Mouse (Mus musculus): ENCODE measurements around the gene Gpc5. TPM values are rescaled to one million over a fixed set of nuclear protein-coding genes. Genes with fewer than 3 reads are reported as not detected.

Gpc5 gene
- polyA plus RNA-seq, 1 experiment, result 3.2 TPM

DNA sequence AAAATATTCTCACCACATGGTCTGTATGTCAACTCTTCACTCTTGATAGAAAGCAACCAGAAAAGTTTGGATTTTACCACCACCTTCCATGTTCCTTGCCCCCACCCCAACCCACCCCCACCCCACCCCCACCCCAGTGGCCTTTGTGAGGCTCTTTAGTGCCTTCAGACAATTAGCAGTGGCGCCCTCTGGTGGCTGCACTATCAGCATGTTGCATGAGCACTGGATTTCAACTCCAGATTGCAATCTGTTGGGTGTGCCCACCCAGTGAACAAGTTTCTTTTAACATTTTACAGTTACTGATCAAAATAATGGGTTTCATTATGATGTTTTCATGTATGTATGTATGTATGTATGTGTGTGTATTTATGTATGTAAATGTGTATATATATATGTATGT lies 279.1 kb downstream of the Gpc5 start:
- no peak for DNase-seq (ENCODE audit: low read depth)
- TF ChIP-seq POLR2A (IDR thresholded peaks at IDR 0.05; ENCODE audit: borderline replicate concordance, extremely low read depth, insufficient read depth, insufficient read length, poor library complexity, severe bottlenecking), result no peak
- peak; percentile 36; the same call in 1 of the 2 replicates for TF ChIP-seq CTCF (IDR thresholded peaks at IDR 0.05; ENCODE audit: borderline replicate concordance, extremely low read depth, insufficient read depth, insufficient read length)

DNA sequence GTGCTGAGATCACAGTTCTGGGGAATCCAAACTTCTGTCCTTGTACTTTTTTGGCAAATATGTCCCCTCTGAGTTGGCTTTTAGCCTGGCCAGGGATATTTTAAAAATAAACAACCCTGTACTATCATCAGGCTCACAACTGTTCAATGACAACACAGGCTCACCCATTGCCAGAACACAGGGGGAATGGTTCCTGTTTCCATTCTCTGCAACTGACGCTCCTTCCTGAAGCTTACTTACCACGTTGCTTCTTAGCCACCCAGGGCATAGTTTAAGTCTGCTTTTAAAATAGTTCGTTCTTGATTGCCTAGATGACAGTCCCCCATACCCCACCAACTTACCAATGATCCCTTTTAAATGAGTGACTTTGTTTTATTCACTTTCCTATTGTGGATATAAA lies 299.8 kb downstream of the Gpc5 start:
- DNase-seq (ENCODE audit: low read depth), result no peak

DNA sequence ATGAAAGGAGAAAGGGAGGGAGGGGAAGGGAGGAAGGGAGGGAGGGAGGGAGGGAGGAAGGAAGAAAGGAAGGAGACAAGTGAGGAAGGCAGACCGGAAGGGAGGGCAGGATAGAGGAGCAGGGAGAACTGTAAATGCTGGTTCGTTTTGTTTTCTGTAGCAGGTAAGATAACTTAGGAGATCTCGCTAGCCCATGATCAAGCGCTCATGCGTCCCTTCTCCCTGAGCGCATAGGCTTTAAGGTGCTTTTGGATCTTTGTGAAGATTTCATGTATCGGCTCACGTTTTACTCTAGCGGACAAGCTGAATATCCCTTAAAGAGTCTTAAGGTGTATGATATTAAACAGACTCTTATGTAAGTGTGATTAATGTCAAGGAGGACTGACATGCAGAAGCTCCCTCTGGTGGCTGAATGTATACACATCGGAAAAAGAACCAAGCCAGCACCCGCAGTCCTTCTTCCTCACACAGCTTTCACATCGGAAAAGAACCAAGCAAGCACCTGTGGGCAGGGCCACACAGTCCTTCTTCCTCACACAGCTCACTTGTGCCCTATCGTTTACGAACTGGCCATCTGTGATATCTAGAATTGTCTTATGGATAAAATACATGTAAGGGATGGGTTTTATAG lies 301.0 kb downstream of the Gpc5 start:
- peak; percentile 65 for TF ChIP-seq CTCF (IDR thresholded peaks at IDR 0.05; ENCODE audit: borderline replicate concordance, extremely low read depth, insufficient read depth, insufficient read length)
- no peak for TF ChIP-seq POLR2A (IDR thresholded peaks at IDR 0.05; ENCODE audit: borderline replicate concordance, extremely low read depth, insufficient read depth, insufficient read length, poor library complexity, severe bottlenecking)
- peak; percentile 82 for DNase-seq (ENCODE audit: low read depth)

More for the DNA sequence above, 299.8 kb downstream of the Gpc5 start:
- TF ChIP-seq CTCF (IDR thresholded peaks at IDR 0.05; ENCODE audit: borderline replicate concordance, extremely low read depth, insufficient read depth, insufficient read length) (no peak), POLR2A (IDR thresholded peaks at IDR 0.05; ENCODE audit: borderline replicate concordance, extremely low read depth, insufficient read depth, insufficient read length, poor library complexity, severe bottlenecking) (no peak)

GRCm38 (mm10) chr14:115406596-115406995 lies 314.6 kb downstream of the Gpc5 start:
- TF ChIP-seq CTCF (IDR thresholded peaks at IDR 0.05; ENCODE audit: borderline replicate concordance, extremely low read depth, insufficient read depth, insufficient read length) (no peak), POLR2A (IDR thresholded peaks at IDR 0.05; ENCODE audit: borderline replicate concordance, extremely low read depth, insufficient read depth, insufficient read length, poor library complexity, severe bottlenecking) (no peak)
- peak; percentile 88 for DNase-seq (ENCODE audit: low read depth)

GRCm38 (mm10) chr14:115407309-115407930 lies 315.4 kb downstream of the Gpc5 start:
- TF ChIP-seq POLR2A (IDR thresholded peaks at IDR 0.05; ENCODE audit: borderline replicate concordance, extremely low read depth, insufficient read depth, insufficient read length, poor library complexity, severe bottlenecking) (no peak), CTCF (IDR thresholded peaks at IDR 0.05; ENCODE audit: borderline replicate concordance, extremely low read depth, insufficient read depth, insufficient read length) (no peak)
- DNase-seq (ENCODE audit: low read depth), result no peak

GRCm38 (mm10) chr14:115410881-115411280 lies 318.9 kb downstream of the Gpc5 start:
- DNase-seq (ENCODE audit: low read depth), result no peak
- TF ChIP-seq CTCF (IDR thresholded peaks at IDR 0.05; ENCODE audit: borderline replicate concordance, extremely low read depth, insufficient read depth, insufficient read length) (no peak), POLR2A (IDR thresholded peaks at IDR 0.05; ENCODE audit: borderline replicate concordance, extremely low read depth, insufficient read depth, insufficient read length, poor library complexity, severe bottlenecking) (no peak)

DNA sequence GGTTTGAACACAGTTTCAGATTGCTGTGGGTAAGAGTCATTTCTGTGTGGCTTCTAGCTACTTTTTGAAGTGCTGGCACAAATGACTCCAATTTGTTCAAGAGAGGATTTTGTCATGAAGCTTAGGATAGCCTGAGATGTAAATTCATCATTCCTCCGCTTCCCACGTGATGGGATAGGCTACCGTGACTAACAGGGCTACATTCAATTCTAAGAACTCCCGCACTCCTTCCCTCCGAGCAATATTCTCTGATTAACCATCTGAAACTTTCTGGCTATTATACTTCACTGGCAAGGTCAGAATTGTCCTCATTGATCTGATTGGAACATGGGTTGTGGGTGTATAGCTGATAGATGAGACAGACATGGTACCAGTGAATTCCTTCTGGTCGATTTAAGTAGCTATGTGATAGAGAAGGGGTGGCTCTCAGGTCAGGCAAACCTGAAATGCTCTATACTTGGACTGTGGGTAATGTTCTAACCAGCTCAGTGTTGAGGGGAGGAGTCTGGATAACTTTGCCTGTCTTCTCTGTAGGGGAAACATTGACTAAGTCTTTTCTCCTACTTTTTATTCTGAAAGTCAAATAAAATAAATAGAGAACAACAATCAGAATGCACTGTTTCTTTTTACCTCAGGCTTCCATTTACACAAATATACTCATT lies 319.6 kb downstream of the Gpc5 start:
- TF ChIP-seq POLR2A (IDR thresholded peaks at IDR 0.05; ENCODE audit: borderline replicate concordance, extremely low read depth, insufficient read depth, insufficient read length, poor library complexity, severe bottlenecking) (no peak), CTCF (IDR thresholded peaks at IDR 0.05; ENCODE audit: borderline replicate concordance, extremely low read depth, insufficient read depth, insufficient read length) (no peak)
- no peak for DNase-seq (ENCODE audit: low read depth)

GRCm38 (mm10) chr14:115412821-115413220 lies 320.8 kb downstream of the Gpc5 start:
- TF ChIP-seq POLR2A (IDR thresholded peaks at IDR 0.05; ENCODE audit: borderline replicate concordance, extremely low read depth, insufficient read depth, insufficient read length, poor library complexity, severe bottlenecking) (no peak), CTCF (IDR thresholded peaks at IDR 0.05; ENCODE audit: borderline replicate concordance, extremely low read depth, insufficient read depth, insufficient read length) (no peak)
- no peak for DNase-seq (ENCODE audit: low read depth)

DNA sequence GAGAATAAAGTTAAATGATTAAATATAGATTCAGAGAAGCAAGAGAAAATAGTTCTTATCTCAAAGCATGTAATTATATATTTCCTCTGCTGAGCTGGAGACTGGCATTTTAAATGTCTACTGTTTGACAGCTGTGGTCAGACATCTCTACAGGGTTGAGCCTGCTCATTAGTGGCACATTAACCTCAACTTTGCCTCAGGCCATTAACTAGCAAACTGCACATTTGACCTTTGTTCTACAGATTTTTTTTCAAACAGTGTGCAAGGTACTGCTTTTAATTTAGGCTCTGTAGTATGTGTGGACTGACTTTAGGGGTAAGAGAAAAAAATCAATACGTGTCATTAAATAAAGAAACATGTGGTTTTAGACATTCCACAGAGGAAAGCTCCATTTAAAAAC lies 321.4 kb downstream of the Gpc5 start:
- DNase-seq (ENCODE audit: low read depth), result peak; percentile 47
- no peak for TF ChIP-seq CTCF (IDR thresholded peaks at IDR 0.05; ENCODE audit: borderline replicate concordance, extremely low read depth, insufficient read depth, insufficient read length)
- no peak for TF ChIP-seq POLR2A (IDR thresholded peaks at IDR 0.05; ENCODE audit: borderline replicate concordance, extremely low read depth, insufficient read depth, insufficient read length, poor library complexity, severe bottlenecking)

DNA sequence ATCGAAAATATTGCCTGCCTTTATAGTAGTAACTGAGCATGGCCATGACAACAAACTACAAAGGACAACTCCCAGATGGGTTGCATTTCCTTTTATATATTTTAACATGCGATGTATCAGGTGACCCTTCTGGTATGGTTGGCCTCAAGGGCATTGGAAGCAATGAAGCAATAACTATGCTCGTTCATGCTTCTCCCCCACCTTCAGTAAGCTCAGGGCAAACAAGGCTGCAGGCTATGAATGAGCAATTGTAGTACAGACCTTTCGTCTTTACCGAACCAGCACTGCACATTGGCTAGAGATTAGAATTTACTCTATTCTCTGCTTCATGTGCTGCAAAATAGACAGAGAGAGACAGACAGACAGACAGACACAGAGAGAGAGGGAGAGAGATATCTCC lies 322.5 kb downstream of the Gpc5 start:
- TF ChIP-seq POLR2A (IDR thresholded peaks at IDR 0.05; ENCODE audit: borderline replicate concordance, extremely low read depth, insufficient read depth, insufficient read length, poor library complexity, severe bottlenecking) (no peak), CTCF (IDR thresholded peaks at IDR 0.05; ENCODE audit: borderline replicate concordance, extremely low read depth, insufficient read depth, insufficient read length) (no peak)
- no peak for DNase-seq (ENCODE audit: low read depth)

DNA sequence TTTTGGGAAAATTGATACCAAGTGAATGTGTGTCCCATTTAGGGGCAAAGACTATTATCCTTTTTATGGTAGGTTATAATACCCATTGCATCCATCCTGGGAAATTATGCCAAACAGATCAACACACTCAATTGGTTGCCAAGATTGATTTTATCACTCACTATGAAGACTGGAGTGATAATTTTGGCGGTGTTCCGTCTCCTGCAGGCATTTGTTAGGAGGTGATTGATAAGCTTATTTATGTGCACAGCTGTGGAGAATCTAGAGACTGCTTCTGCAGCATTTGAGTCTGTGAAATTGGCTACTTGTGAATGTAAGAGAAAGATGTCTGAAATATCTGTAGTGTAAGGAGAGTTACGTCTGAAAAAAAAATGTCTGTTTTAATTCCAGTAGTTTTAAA lies 340.0 kb downstream of the Gpc5 start:
- no peak for TF ChIP-seq CTCF (IDR thresholded peaks at IDR 0.05; ENCODE audit: borderline replicate concordance, extremely low read depth, insufficient read depth, insufficient read length)
- no peak for TF ChIP-seq POLR2A (IDR thresholded peaks at IDR 0.05; ENCODE audit: borderline replicate concordance, extremely low read depth, insufficient read depth, insufficient read length, poor library complexity, severe bottlenecking)
- DNase-seq (ENCODE audit: low read depth), result peak; percentile 51

Data from brain, embryonic 14.5 days (tissue).